Mouse (Mus musculus): ENCODE measurements around the gene Stap2.
A peak's percentile ranks its signal among the peaks of the same experiment; 100 is the strongest.

The Stap2 gene

GRCm38 (mm10) chr17:56024476-56024875 lies 19.1 kb upstream of the Stap2 start:
- no peak for DNase-seq

GRCm38 (mm10) chr17:56023386-56023785 lies 18.0 kb upstream of the Stap2 start:
- DNase-seq, result no peak

- no peak for DNase-seq
These were observed 17.6 kb upstream of the Stap2 start for GRCm38 (mm10) chr17:56022989-56023290.

GRCm38 (mm10) chr17:56022131-56022988 lies 17.0 kb upstream of the Stap2 start:
- no peak for DNase-seq

GRCm38 (mm10) chr17:56021161-56021910 lies 16.0 kb upstream of the Stap2 start:
- no peak for DNase-seq

GRCm38 (mm10) chr17:56020400-56021084 lies 15.2 kb upstream of the Stap2 start:
- no peak for DNase-seq

- peak; percentile 66 for DNase-seq
These were observed 13.2 kb upstream of the Stap2 start for GRCm38 (mm10) chr17:56018347-56019131.

- no peak for DNase-seq
These were observed 12.5 kb upstream of the Stap2 start for GRCm38 (mm10) chr17:56017848-56018247.

- DNase-seq, result no peak
These were observed 11.7 kb upstream of the Stap2 start for GRCm38 (mm10) chr17:56016793-56017785.

GRCm38 (mm10) chr17:56016382-56016781 lies 11.0 kb upstream of the Stap2 start:
- no peak for DNase-seq

GRCm38 (mm10) chr17:56015293-56015692 lies 9.9 kb upstream of the Stap2 start:
- no peak for DNase-seq

GRCm38 (mm10) chr17:56011441-56011840 lies 6.1 kb upstream of the Stap2 start:
- no peak for DNase-seq

- DNase-seq, result peak; percentile 81
These were observed 5.3 kb upstream of the Stap2 start for GRCm38 (mm10) chr17:56010681-56011080.

- DNase-seq, result no peak
These were observed 4.9 kb upstream of the Stap2 start for GRCm38 (mm10) chr17:56010255-56010654.

- no peak for DNase-seq
These were observed 4.5 kb upstream of the Stap2 start for GRCm38 (mm10) chr17:56009962-56010240.

GRCm38 (mm10) chr17:56009088-56009961 lies 3.9 kb upstream of the Stap2 start:
- DNase-seq, result peak; percentile 94

- peak; percentile 96 for DNase-seq
These were observed 3.1 kb upstream of the Stap2 start for GRCm38 (mm10) chr17:56008356-56009087.

GRCm38 (mm10) chr17:56007444-56008355 lies 2.3 kb upstream of the Stap2 start:
- DNase-seq, result no peak

GRCm38 (mm10) chr17:56006956-56007355 lies 1.6 kb upstream of the Stap2 start:
- peak; percentile 41 for DNase-seq

Measured in kidney, postnatal 14 days (tissue).